Mouse (Mus musculus): Measurements from ENCODE around the gene Unc93a.
"Not testable (repeated sequence)": the region's sequence is repeated elsewhere in the genome, so short reads cannot be mapped to it uniquely, and the experiment has no call there.

DNA sequence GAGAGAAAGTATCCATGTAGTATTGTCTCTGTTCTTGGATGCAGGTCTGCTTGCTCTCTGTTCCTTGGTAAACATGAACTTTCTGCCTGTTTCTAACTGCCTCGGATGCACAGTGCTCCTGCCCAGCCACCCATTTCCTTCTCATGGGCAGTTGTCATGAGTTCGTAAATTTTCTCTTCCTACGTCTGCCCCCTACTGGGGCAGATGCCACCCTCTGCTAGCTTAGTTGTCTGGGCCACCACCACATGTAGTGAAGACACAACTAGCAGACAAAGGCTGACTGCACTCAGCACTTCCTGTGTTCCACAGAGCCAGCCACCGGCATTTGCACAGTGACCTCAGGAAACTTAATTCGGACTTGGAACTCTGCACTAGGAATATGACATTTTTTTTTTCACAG lies 62.4 kb downstream of the Unc93a start:
- not testable (repeated sequence) for TF ChIP-seq CTCF (IDR thresholded peaks at IDR 0.05; ENCODE audit: insufficient read depth, low read length); POLR2A (IDR thresholded peaks at IDR 0.05; ENCODE audit: borderline replicate concordance, extremely low read depth, low read depth, low read length)

All from lung, adult 2 months (tissue).